Mouse (Mus musculus) stomach, postnatal 0 days (tissue): Measurements from ENCODE around the gene Kcnc3. TPM values are rescaled to one million over a fixed set of nuclear protein-coding genes. Genes with fewer than 3 reads are reported as not detected.

Experiments
- ATAC-seq: fragments of 200-750 bp; cut with Nextera tagmentation; 2 replicates; pipeline ENCODE4 v1.8.0; 2017; ENCODE audit not compliant: low FRiP score, low TSS enrichment
- DNase-seq: peaks from one replicate; pipeline ENCODE4 v3.0.0-alpha.2; 2016; ENCODE audit warnings: low spot score
- H3K27ac ChIP-seq: fragments of 300-500 bp; sonication (generic); replicated peaks from 2 replicates; pipeline ENCODE4 v1.5.1; 2014; ENCODE audit warnings: mild to moderate bottlenecking, control low read depth
- H3K27me3 ChIP-seq: fragments of 300-500 bp; sonication (generic); 2 replicates; pipeline ENCODE4 v1.6.1; 2014; ENCODE audit warnings: low read length; ENCODE audit not compliant: control insufficient read depth, insufficient read depth
- H3K36me3 ChIP-seq: fragments of 300-500 bp; sonication (generic); 2 replicates; pipeline ENCODE4 v1.6.1; 2014; ENCODE audit warnings: low read length, mixed read lengths; ENCODE audit not compliant: control insufficient read depth, insufficient read depth
- H3K4me1 ChIP-seq: fragments of 300-500 bp; sonication (generic); replicated peaks from 2 replicates; pipeline ENCODE4 v1.6.1; 2014; ENCODE audit warnings: antibody characterized with exemption; ENCODE audit not compliant: control insufficient read depth, insufficient read depth
- H3K4me2 ChIP-seq: fragments of 300-500 bp; sonication (generic); replicated peaks from 2 replicates; pipeline ENCODE4 v1.6.1; 2014; ENCODE audit warnings: low read depth, mild to moderate bottlenecking, control low read depth, moderate library complexity
- H3K4me3 ChIP-seq: fragments of 300-500 bp; sonication (generic); 2 replicates; pipeline ENCODE4 v1.5.1; 2014; ENCODE audit warnings: low read depth, low read length, control low read depth
- H3K9ac ChIP-seq: fragments of 300-500 bp; sonication (generic); 2 replicates; pipeline ENCODE4 v1.6.1; 2014; ENCODE audit warnings: mild to moderate bottlenecking, low read length, control low read depth, mixed read lengths
- H3K9me3 ChIP-seq: fragments of 300-500 bp; sonication (generic); 2 replicates; pipeline ENCODE4 v1.6.1; 2016; ENCODE audit warnings: low read length; ENCODE audit not compliant: control insufficient read depth
- CTCF ChIP-seq: IDR thresholded peaks from 2 replicates; pipeline ENCODE4 v1.5.1; 2016; ENCODE audit warnings: antibody characterized with exemption, low read depth, mild to moderate bottlenecking, moderate library complexity
- EP300 ChIP-seq: optimal IDR thresholded peaks from 2 replicates; pipeline ENCODE3; 2016; ENCODE audit warnings: antibody characterized with exemption
- WGBS: fragments of 180-500 bp; shearing (Covaris S2); extraction: QIAGEN DNeasy Blood & Tissue Kit; methylation state at CpG from one replicate; pipeline ENCODE4 v1.1.7; 2014; 5-methylcytosine and 5-hydroxymethylcytosine counted together
- polyA plus RNA-seq: library from polyadenylated mRNA; unstranded; fragments of >200 nt; fragmentation: Nextera tagmentation; extraction: Ambion mirVana; gene quantifications from 2 replicates; pipeline ENCODE4 v1.2.1, GENCODE M21; 2015

Gene Kcnc3
- polyA plus RNA-seq, 1 experiment from 2014 or later = 0.10 TPM

- Histone ChIP-seq H3K27ac (no peak overlapping the region), H3K4me1 (peaks cover 5% of the 10 kb centered on the region), H3K36me3 (no peaks in the 10 kb centered on the region), H3K27me3 (peaks cover 14% of the 10 kb centered on the region), H3K4me2 (no peak overlapping the region), H3K9me3 (no peaks in the 10 kb centered on the region), H3K4me3 (no peak overlapping the region), H3K9ac (no peak overlapping the region)
- no peak for TF ChIP-seq CTCF
- DNase-seq (no peak), ATAC-seq (no peak)
- 91% methylated on average over 20 of the region's 20 CpGs for WGBS
Measured at GRCm38 (mm10) chr7:44595131-44595561, 4.7 kb downstream of the Kcnc3 start.

GRCm38 (mm10) chr7:44596051-44596450 is 5.6 kb downstream of the Kcnc3 start:
- Histone ChIP-seq H3K4me1 (peaks cover 5% of the 10 kb centered on the region), H3K27ac (no peak overlapping the region), H3K27me3 (peaks cover 14% of the 10 kb centered on the region), H3K9ac (no peak overlapping the region), H3K4me2 (no peak overlapping the region), H3K9me3 (no peaks in the 10 kb centered on the region), H3K36me3 (no peaks in the 10 kb centered on the region), H3K4me3 (no peak overlapping the region)
- TF ChIP-seq CTCF (no peak), EP300 (no peak)
- DNase-seq (no peak), ATAC-seq (no peak)
- WGBS = 84% methylated on average over 6 of the region's 6 CpGs

GRCm38 (mm10) chr7:44596996-44597538 is 6.6 kb downstream of the Kcnc3 start:
- ATAC-seq = no peak
- no peak overlapping the region for H3K4me2 ChIP-seq
- 44% methylated on average over 5 of the region's 5 CpGs for WGBS
- H3K9me3 ChIP-seq = no peaks in the 10 kb centered on the region
- H3K4me1 ChIP-seq = no peaks in the 10 kb centered on the region
- H3K27me3 ChIP-seq = peaks cover 12% of the 10 kb centered on the region
- no peaks in the 10 kb centered on the region for H3K36me3 ChIP-seq
- H3K4me3 ChIP-seq = no peak overlapping the region
- no peak overlapping the region for H3K27ac ChIP-seq
- no peak overlapping the region for H3K9ac ChIP-seq
- TF ChIP-seq CTCF (no peak), EP300 (no peak)
- no peak for DNase-seq

- ATAC-seq (no peak), DNase-seq (no peak)
- Histone ChIP-seq H3K4me2 (no peak overlapping the region), H3K36me3 (no peaks in the 10 kb centered on the region), H3K9ac (no peak overlapping the region), H3K4me3 (no peak overlapping the region), H3K4me1 (no peaks in the 10 kb centered on the region), H3K27ac (no peak overlapping the region), H3K9me3 (no peaks in the 10 kb centered on the region), H3K27me3 (peaks cover 6% of the 10 kb centered on the region)
- TF ChIP-seq EP300 = no peak
- no peak for TF ChIP-seq CTCF
- 88% methylated on average over 4 of the region's 4 CpGs for WGBS
Measured at GRCm38 (mm10) chr7:44597666-44598065, 7.2 kb downstream of the Kcnc3 start.

GRCm38 (mm10) chr7:44598336-44598735 is 7.9 kb downstream of the Kcnc3 start:
- Histone ChIP-seq H3K27ac (no peak overlapping the region), H3K9me3 (no peaks in the 10 kb centered on the region), H3K36me3 (no peaks in the 10 kb centered on the region), H3K4me2 (no peak overlapping the region), H3K9ac (no peak overlapping the region), H3K4me3 (no peak overlapping the region), H3K27me3 (peaks cover 2% of the 10 kb centered on the region; the same call in 1 of the 2 replicates), H3K4me1 (no peaks in the 10 kb centered on the region)
- no peak for ATAC-seq
- TF ChIP-seq EP300 (no peak), CTCF (no peak)
- no peak for DNase-seq
- WGBS = 77% methylated on average over 11 of the region's 12 CpGs

- no peak for TF ChIP-seq EP300
- no peak for TF ChIP-seq CTCF
- WGBS = 76% methylated on average over 10 of the region's 10 CpGs
- H3K9me3 ChIP-seq = no peaks in the 10 kb centered on the region
- H3K9ac ChIP-seq = no peak overlapping the region
- DNase-seq = no peak
- no peak for ATAC-seq
- H3K4me2 ChIP-seq = no peak overlapping the region
- H3K4me3 ChIP-seq = no peak overlapping the region
- no peaks in the 10 kb centered on the region for H3K36me3 ChIP-seq
- no peaks in the 10 kb centered on the region; the same call in 1 of the 2 replicates for H3K27me3 ChIP-seq
- H3K4me1 ChIP-seq = no peaks in the 10 kb centered on the region
- H3K27ac ChIP-seq = no peak overlapping the region
Measured at GRCm38 (mm10) chr7:44600691-44601262, 10.3 kb downstream of the Kcnc3 start.
